Mouse (Mus musculus): ENCODE data around the gene Crybb3. TPM values are rescaled to one million over a fixed set of nuclear protein-coding genes. Genes with fewer than 3 reads are reported as not detected.
A peak's percentile ranks its signal among the peaks of the same experiment; 100 is the strongest.

The Crybb3 gene
- polyA plus RNA-seq, 1 experiment from 2014 or later: 1.2 TPM

DNA sequence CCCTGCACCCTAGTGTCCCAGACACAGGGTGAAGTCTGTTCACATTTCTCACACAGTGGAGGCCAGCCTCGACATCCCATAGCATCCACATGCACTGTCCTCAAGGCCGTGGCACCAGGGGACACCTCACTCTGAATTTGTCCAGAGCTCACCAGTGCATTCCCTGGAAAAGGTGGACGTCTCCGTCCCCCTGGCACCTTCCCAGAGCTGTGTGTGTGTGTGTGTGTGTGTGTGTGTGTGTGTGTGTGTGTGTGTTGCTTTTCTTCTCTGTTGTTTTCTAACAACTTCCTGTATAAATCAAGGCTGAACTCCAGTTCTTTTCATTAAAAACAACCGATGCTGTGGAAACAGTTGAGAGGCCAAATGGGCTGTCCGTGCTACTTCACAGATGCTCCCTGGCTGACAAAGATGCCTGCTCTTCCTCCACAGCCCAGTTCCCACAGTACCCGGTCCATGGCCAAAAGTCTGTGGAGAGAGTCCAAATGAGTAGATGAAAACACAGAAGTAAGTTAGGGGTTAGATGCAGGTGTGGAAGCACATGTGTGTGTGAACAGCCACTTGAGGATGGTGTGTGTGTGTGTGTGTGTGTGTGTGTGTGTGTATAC, 30.7 kb downstream of the Crybb3 start:
- no peak for DNase-seq (ENCODE audit: low spot score)

DNA sequence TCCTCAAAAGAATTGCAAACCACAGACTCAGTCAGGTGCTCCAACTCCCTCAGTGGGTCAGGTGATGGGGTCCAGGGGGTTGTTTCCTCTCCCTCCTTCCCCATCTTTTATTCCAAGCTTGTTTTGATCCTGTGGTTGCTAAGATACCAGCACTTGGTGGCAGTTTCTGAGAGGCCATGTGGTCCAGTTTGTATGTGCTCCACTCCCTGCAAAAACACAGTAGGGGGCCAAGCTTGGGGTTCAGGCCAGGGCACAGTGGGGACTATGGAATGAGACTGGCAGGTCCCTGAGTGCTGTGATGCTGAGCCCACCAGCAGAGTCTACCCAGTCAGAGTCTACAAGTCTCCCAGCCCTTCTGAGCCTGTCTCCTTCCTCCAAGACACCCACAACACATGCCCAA, 31.5 kb downstream of the Crybb3 start:
- DNase-seq (ENCODE audit: low spot score): no peak

DNA sequence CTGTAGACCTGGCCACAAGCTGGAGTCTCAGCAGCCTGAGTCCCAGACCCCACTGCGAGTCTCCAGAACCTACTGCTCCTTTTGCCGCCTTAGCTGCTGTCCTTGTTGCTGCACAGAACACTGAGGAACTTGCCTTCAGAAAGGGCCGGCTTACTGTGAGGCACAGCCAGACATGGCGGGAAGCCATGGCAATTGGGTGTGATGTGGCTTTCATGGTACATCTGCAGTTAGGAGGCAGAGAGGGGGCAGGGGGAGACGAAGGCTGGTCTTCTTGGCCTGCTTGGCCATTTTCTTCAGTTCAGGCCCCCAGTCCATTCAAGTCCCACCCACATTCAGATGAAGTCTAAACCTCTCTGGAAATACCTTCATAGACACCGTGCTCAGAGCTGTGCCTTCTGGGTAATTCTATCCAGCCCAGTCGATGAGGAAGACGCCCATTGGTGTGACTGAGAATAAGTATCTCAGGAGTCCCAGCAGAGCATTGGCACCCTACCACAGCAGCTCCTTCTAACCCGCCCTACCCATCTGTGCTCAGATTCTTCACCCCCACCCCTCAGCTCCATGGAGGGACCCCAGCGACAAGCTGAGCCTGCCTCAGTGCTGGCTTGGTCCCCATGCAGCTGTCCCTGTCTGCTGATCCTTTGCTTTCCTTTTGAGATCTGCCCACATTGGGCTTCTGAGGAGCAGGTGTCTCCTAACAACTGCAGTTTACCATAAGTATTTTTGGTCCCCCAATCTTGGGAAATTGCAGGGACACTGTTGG, 35.7 kb downstream of the Crybb3 start:
- no peak for DNase-seq (ENCODE audit: low spot score)

- DNase-seq (ENCODE audit: low spot score): no peak
Measured at GRCm38 (mm10) chr5:113043531-113043930, 37.9 kb downstream of the Crybb3 start.

- DNase-seq (ENCODE audit: low spot score): no peak
Measured at GRCm38 (mm10) chr5:113041567-113042071, 39.8 kb downstream of the Crybb3 start.

- DNase-seq (ENCODE audit: low spot score): no peak
Measured at GRCm38 (mm10) chr5:113040776-113041175, 40.6 kb downstream of the Crybb3 start.

DNA sequence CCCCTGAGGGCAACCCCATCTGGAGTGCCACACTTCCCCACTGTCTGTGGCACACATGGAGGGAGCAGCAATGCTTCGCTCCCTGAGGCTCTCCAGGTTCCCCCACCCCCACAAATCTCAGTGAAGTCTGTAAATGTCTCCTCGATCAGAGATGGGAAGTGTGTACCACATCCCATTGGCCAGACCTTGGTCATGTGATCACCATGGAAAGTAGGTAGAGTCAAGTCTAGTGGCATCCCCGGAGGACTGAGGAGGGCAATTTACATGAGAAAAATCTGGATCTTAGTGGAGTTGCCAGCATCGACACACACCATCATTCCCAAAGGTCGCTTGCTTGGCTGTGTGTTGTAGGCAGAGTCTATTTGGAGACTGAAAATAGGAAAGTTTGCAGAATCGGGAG, 42.8 kb downstream of the Crybb3 start:
- DNase-seq (ENCODE audit: low spot score): no peak

- DNase-seq (ENCODE audit: low spot score): peak; percentile 77
Measured at GRCm38 (mm10) chr5:113035094-113036047, 46.0 kb downstream of the Crybb3 start.

GRCm38 (mm10) chr5:113031201-113031754, 50.1 kb downstream of the Crybb3 start:
- DNase-seq (ENCODE audit: low spot score): no peak

DNA sequence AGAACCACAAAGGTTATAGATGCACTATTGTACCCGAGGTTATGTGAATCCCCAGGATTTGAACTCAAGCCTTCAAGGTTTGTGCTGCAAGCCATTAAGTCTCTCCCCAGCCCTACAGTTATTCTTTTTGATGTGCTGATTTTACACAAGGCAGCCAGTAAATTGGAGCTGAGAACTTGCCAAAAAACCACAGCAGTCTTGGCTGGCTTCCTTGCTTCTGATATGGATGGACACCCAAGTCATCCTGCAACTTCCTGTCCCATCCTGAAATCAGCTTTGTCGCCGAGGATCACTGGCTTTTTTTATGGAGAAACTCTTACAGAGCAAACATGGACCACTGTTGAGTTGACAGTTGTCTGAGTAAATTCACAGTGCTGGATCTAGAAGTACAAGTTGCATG, 51.3 kb downstream of the Crybb3 start:
- DNase-seq (ENCODE audit: low spot score): no peak

GRCm38 (mm10) chr5:113026706-113027105, 54.7 kb downstream of the Crybb3 start:
- DNase-seq (ENCODE audit: low spot score): peak; percentile 44

Other genes starting within 250 kb of the Crybb3 start
- gene Myo18b, start 185.2 kb downstream of the Crybb3 start, polyA plus RNA-seq (2015; fragmentation: Nextera tagmentation; extraction: Ambion mirVana): 0.05 and 0.09 TPM in 2 replicates
- 2.9 and 4.2 TPM in 2 replicates for gene Grk3, start 65.8 kb downstream of the Crybb3 start, polyA plus RNA-seq (2015; fragmentation: Nextera tagmentation; extraction: Ambion mirVana)
- 0.26 and 0.80 TPM in 2 replicates for gene Crybb2, start 11.5 kb downstream of the Crybb3 start, polyA plus RNA-seq (2015; fragmentation: Nextera tagmentation; extraction: Ambion mirVana)
- gene 2900026A02Rik, start 139.7 kb upstream of the Crybb3 start, polyA plus RNA-seq (2015; fragmentation: Nextera tagmentation; extraction: Ambion mirVana): 3.8 and 3.9 TPM in 2 replicates
- 0.09 TPM in 1 of 2 replicates, not detected in the other for gene Tmem211, start 145.3 kb upstream of the Crybb3 start, polyA plus RNA-seq (2015; fragmentation: Nextera tagmentation; extraction: Ambion mirVana)
- gene Sgsm1, start 229.2 kb upstream of the Crybb3 start, polyA plus RNA-seq (2015; fragmentation: Nextera tagmentation; extraction: Ambion mirVana): 0.46 and 0.99 TPM in 2 replicates